Mouse (Mus musculus) hindbrain, embryonic 11.5 days (tissue): ENCODE data around the gene Lss. TPM values are rescaled to one million over a fixed set of nuclear protein-coding genes. Genes with fewer than 3 reads are reported as not detected.

ENCODE experiments used
- ATAC-seq: fragments of 200-750 bp; cut with Nextera tagmentation; 2 replicates; pipeline ENCODE4 v1.8.0; 2017; ENCODE audit warnings: mild to moderate bottlenecking, moderate TSS enrichment, moderate library complexity; ENCODE audit not compliant: low FRiP score
- DNase-seq: peaks from one replicate; pipeline ENCODE4 v3.0.0-alpha.2; 2015; ENCODE audit warnings: low spot score
- H3K27ac ChIP-seq: fragments of 300-500 bp; sonication (generic); 2 replicates; pipeline ENCODE4 v1.5.1; 2014; ENCODE audit warnings: mild to moderate bottlenecking, low read depth, low read length
- H3K27me3 ChIP-seq: fragments of 300-500 bp; sonication (generic); 2 replicates; pipeline ENCODE4 v1.6.1; 2014; ENCODE audit warnings: mild to moderate bottlenecking, low read length, moderate library complexity, mixed read lengths; ENCODE audit not compliant: control insufficient read depth, insufficient read depth
- H3K36me3 ChIP-seq: fragments of 300-500 bp; sonication (generic); 2 replicates; pipeline ENCODE4 v1.6.1; 2014; ENCODE audit warnings: mild to moderate bottlenecking, low read length, moderate library complexity, mixed read lengths; ENCODE audit not compliant: control insufficient read depth, insufficient read depth
- H3K4me1 ChIP-seq: fragments of 300-500 bp; sonication (generic); replicated peaks from 2 replicates; pipeline ENCODE4 v1.6.1; 2014; ENCODE audit warnings: low read length, mixed read lengths; ENCODE audit not compliant: control insufficient read depth, insufficient read depth
- H3K4me2 ChIP-seq: fragments of 300-500 bp; sonication (generic); replicated peaks from 2 replicates; pipeline ENCODE4 v1.6.1; 2014; ENCODE audit warnings: mild to moderate bottlenecking, low read depth, low read length
- H3K4me3 ChIP-seq: fragments of 300-500 bp; sonication (generic); 2 replicates; pipeline ENCODE4 v1.5.1; 2014; ENCODE audit warnings: low read depth, low read length
- H3K9ac ChIP-seq: fragments of 300-500 bp; sonication (generic); 2 replicates; pipeline ENCODE4 v1.6.1; 2014; ENCODE audit warnings: low read depth, low read length
- H3K9me3 ChIP-seq: fragments of 300-500 bp; sonication (generic); 2 replicates; pipeline ENCODE4 v1.6.1; 2016; ENCODE audit warnings: low read length; ENCODE audit not compliant: control insufficient read depth
- WGBS: fragments of 180-500 bp; shearing (Covaris S2); extraction: QIAGEN DNeasy Blood & Tissue Kit; methylation state at CpG from one replicate; pipeline ENCODE4 v1.1.7; 2014; 5-methylcytosine and 5-hydroxymethylcytosine counted together
- polyA plus RNA-seq: library from polyadenylated mRNA; unstranded; fragments of >200 nt; fragmentation: Nextera tagmentation; extraction: Ambion mirVana; gene quantifications from 2 replicates; pipeline ENCODE4 v1.2.1, GENCODE M21; 2014

The Lss gene
- polyA plus RNA-seq, 1 experiment from 2014 or later, result 56.4 TPM

DNA sequence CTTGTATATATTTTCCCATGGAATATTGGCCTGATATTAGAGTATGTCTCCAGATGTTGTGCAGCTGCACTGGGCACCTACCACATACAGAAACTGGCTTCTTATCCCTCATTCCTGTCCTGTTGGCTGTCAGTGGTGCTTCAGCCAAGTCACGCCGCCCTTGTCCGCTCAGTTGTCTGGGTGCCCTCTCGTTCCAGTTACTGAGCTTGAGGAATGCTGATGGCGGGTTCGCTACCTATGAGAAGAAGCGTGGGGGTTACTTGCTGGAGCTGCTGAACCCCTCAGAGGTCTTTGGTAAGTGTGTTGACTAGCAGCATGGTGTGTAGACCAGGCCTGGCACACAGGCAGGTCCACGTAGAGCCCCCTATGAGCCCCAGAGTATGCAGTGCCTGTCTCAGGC, 15.2 kb downstream of the Lss start:
- ATAC-seq (no peak), DNase-seq (no peak)
- Histone ChIP-seq H3K4me2 (no peak overlapping the region), H3K9me3 (no peaks in the 10 kb centered on the region), H3K27me3 (no peaks in the 10 kb centered on the region), H3K27ac (no peak overlapping the region), H3K4me1 (no peaks in the 10 kb centered on the region), H3K36me3 (peaks cover 29% of the 10 kb centered on the region), H3K9ac (no peak overlapping the region), H3K4me3 (no peak overlapping the region)
- 95% methylated on average over 8 of the region's 8 CpGs for WGBS

DNA sequence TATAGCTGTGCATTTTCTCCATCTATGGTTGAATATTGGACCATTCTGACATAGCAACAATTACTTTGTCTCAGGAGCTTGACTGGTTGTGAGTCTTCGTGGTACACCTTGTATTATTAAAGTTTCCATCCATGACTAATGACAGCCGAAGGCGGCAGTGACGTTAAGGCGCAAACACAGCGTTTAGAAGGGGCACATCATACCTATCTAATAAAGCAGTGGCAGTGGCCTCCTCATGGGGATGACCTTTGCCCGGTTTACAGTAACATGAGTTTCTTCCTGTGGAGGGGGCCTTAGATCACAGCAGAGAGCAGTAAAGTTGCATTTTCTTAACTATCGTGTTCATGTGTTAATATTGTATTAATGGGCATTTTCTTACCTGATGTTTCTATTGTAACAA, 16.8 kb downstream of the Lss start:
- Histone ChIP-seq H3K9me3 (no peaks in the 10 kb centered on the region), H3K4me3 (no peak overlapping the region), H3K4me2 (no peak overlapping the region), H3K36me3 (peaks cover 30% of the 10 kb centered on the region), H3K27ac (no peak overlapping the region), H3K27me3 (no peaks in the 10 kb centered on the region), H3K9ac (no peak overlapping the region), H3K4me1 (no peaks in the 10 kb centered on the region)
- DNase-seq (no peak), ATAC-seq (no peak)
- 93% methylated on average over 8 of the region's 8 CpGs for WGBS

- Histone ChIP-seq H3K36me3 (peaks cover 31% of the 10 kb centered on the region), H3K27ac (no peak overlapping the region), H3K9me3 (no peaks in the 10 kb centered on the region), H3K4me2 (no peak overlapping the region), H3K9ac (no peak overlapping the region), H3K4me1 (no peaks in the 10 kb centered on the region), H3K27me3 (no peaks in the 10 kb centered on the region), H3K4me3 (no peak overlapping the region)
- no peak for ATAC-seq
- 86% methylated on average over 5 of the region's 5 CpGs for WGBS
- DNase-seq, result peak; percentile 14
These were observed 19.1 kb downstream of the Lss start for GRCm38 (mm10) chr10:76550458-76550857.

DNA sequence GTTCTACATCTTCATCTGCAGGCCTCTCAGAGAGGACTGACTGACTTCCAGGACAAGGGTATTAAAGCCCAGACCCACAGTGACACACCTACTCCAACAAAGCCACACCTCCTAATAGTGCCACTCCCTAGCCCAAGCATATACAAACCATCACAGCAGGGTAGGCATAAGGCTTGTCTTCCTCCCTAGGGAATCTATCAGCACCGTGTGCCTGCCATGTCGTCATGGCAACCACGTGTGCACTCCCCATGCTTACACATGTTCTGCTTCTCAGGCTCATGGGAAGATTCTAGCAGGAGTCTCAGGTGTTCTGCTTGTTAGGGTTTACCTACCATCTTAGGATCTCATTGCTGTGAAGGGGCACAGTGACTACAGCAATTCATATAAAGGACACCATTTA, 20.2 kb downstream of the Lss start:
- 84% methylated on average over 3 of the region's 3 CpGs for WGBS
- Histone ChIP-seq H3K9me3 (no peaks in the 10 kb centered on the region), H3K4me1 (no peaks in the 10 kb centered on the region), H3K9ac (no peak overlapping the region), H3K27ac (no peak overlapping the region), H3K4me2 (no peak overlapping the region), H3K27me3 (no peaks in the 10 kb centered on the region), H3K4me3 (no peak overlapping the region), H3K36me3 (peaks cover 29% of the 10 kb centered on the region; the same call in 1 of the 2 replicates)
- DNase-seq, result no peak
- ATAC-seq, result no peak

DNA sequence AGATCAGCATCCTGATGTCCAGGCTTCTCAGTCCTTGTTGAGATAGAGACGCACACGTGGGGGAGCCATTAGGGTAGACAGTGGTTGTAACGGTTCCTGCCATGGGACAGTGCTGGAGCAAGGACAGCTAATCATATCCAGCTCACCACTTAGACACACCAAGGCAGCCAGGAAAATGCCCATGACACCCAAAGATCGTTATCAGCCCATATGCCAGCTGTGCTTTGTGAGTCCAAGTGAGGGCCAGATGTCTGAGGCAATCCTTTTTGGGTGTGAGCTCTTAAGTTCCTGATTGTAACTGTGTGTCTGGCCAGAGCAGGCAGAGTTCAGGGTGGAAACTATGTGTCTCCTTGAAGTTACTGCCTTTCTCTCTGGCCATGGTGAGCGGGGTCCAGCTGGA, 22.7 kb downstream of the Lss start:
- no peak for ATAC-seq
- DNase-seq, result no peak
- Histone ChIP-seq H3K9me3 (no peaks in the 10 kb centered on the region), H3K4me2 (no peak overlapping the region), H3K4me3 (no peak overlapping the region), H3K27ac (no peak overlapping the region), H3K36me3 (peaks cover 26% of the 10 kb centered on the region; the same call in 1 of the 2 replicates), H3K4me1 (no peaks in the 10 kb centered on the region), H3K9ac (no peak overlapping the region), H3K27me3 (no peaks in the 10 kb centered on the region)
- WGBS, result 92% methylated on average over 5 of the region's 5 CpGs

DNA sequence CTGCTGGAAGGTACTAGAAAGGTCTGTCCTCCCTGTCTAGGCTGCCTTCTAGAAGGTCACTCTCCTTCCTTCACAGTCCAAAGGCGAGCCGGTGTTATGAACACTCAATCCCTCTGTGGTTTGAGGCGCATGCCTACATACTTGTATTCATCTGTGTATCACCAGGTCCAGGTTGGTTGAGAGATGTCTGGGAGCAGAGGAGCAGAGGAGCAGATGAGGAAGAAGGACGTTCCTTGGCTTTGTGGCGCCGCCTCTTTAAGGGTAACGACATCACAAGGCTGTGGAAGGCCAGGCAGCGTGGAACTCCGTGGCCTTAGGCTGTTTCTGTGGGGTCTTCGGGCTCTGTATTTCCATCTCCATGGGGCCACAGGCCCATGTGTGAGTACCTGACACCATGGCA, 30.6 kb downstream of the Lss start, which contains the start of gene Spatc1l:
TSS of gene Spatc1l (plus strand) at position 301 of the 400 bp plus-strand sequence.
- no peak for DNase-seq

GRCm38 (mm10) chr10:76569996-76570685, 38.8 kb downstream of the Lss start:
- WGBS, result 88% methylated on average over 22 of the region's 22 CpGs
- Histone ChIP-seq H3K9ac (no peak overlapping the region), H3K4me2 (no peak overlapping the region), H3K27me3 (no peaks in the 10 kb centered on the region), H3K27ac (no peak overlapping the region), H3K4me1 (no peaks in the 10 kb centered on the region), H3K36me3 (no peaks in the 10 kb centered on the region), H3K9me3 (no peaks in the 10 kb centered on the region), H3K4me3 (no peak overlapping the region)
- ATAC-seq, result no peak
- DNase-seq, result no peak

More for the DNA sequence above, 30.6 kb downstream of the Lss start, which contains the start of gene Spatc1l:
- ATAC-seq, result no peak
- no peaks in the 10 kb centered on the region for H3K36me3 ChIP-seq
- H3K4me2 ChIP-seq, result no peak within 1 kb of the TSS
- no peaks in the 10 kb centered on the region for H3K9me3 ChIP-seq
- 92% methylated on average over 10 of the region's 10 CpGs for WGBS
- no peak within 1 kb of the TSS for H3K4me3 ChIP-seq
- H3K27ac ChIP-seq, result no peak within 1 kb of the TSS
- no peaks in the 10 kb centered on the region for H3K4me1 ChIP-seq
- H3K27me3 ChIP-seq, result no peaks in the 10 kb centered on the region
- H3K9ac ChIP-seq, result no peak within 1 kb of the TSS

GRCm38 (mm10) chr10:76571070-76571469, 39.7 kb downstream of the Lss start:
- H3K4me3 ChIP-seq, result no peak overlapping the region
- H3K9ac ChIP-seq, result no peak overlapping the region
- H3K27ac ChIP-seq, result no peak overlapping the region
- no peak overlapping the region for H3K4me2 ChIP-seq
- H3K27me3 ChIP-seq, result no peaks in the 10 kb centered on the region
- ATAC-seq, result no peak
- no peaks in the 10 kb centered on the region for H3K36me3 ChIP-seq
- DNase-seq, result no peak
- no peaks in the 10 kb centered on the region for H3K4me1 ChIP-seq
- no peaks in the 10 kb centered on the region for H3K9me3 ChIP-seq
- WGBS, result 81% methylated on average over 2 of the region's 2 CpGs

- Histone ChIP-seq H3K27me3 (no peaks in the 10 kb centered on the region), H3K9me3 (no peaks in the 10 kb centered on the region), H3K4me1 (no peaks in the 10 kb centered on the region), H3K9ac (no peak overlapping the region), H3K4me3 (no peak overlapping the region), H3K36me3 (no peaks in the 10 kb centered on the region), H3K27ac (no peak overlapping the region), H3K4me2 (no peak overlapping the region)
- 75% methylated on average over 3 of the region's 3 CpGs for WGBS
- DNase-seq (no peak), ATAC-seq (no peak)
These were observed 40.8 kb downstream of the Lss start for GRCm38 (mm10) chr10:76572151-76572550.
